8 mouse cellular contexts compared by ENCODE assay signal in the genomic region with DNA sequence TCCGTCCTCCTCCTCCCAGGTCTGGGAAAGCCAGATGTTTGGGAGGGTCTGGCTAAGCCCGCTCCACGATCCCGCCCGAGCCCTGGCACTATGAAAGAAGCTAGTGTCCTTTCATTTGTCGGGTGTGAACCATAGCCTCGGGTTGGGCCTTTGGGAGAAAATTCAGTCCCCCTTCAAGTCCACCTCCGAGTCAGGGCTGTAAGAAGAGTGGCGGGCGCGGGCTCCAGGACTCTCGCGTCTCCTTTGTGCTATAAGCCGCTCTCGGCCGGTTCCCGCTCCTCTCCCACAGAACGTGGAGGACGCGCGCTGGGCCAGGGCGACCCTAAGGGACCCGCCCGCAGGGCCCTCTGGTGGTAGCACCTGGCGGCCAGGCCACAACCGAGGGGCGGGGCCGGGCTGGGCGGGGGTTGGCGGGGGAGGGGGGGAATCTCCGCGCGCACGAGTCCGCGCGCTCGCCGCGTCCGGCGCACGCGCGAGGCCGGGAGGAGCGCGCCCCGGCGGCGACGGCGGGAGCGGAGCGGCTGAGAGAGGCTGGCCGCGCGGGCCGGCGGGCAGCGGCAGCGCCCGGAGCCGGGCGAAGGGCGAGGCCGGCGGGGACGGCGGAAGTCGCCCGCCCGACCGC. TPM values are rescaled to one million over a fixed set of nuclear protein-coding genes. Genes with fewer than 3 reads are reported as not detected.
DNase-seq lines count a peak whose midpoint lies in the region; ATAC-seq and TF ChIP-seq lines count a peak whose summit lies in the region.

A gene (plus strand): TSS at position 485 of the 622 bp plus-strand sequence.

- H3K27me3 ChIP-seq in embryonic facial prominence, embryonic 13.5 days = peaks cover 7% of the 10 kb centered on the region; the same call in 1 of the 2 replicates
- no peaks in the 10 kb centered on the region for H3K27me3 ChIP-seq in kidney, adult 2 months (replicated peaks; ENCODE audit: control insufficient read depth, insufficient read depth, low read length)
- H3K27me3 ChIP-seq in limb, embryonic 14.5 days (ENCODE audit: control insufficient read depth, insufficient read depth, low read length) = 0 out of 2 replicates have a peak, but pooled peaks cover 4% of the 10 kb centered on the region
- H3K27me3 ChIP-seq in midbrain, embryonic 16.5 days (ENCODE audit: control insufficient read depth, insufficient read depth, low read depth, low read length) = no peaks in the 10 kb centered on the region
- H3K27me3 ChIP-seq in spleen, adult 2 months (ENCODE audit: control insufficient read depth, insufficient read depth, low read length) = peaks cover 6% of the 10 kb centered on the region

- no peaks in the 10 kb centered on the region for H3K9me3 ChIP-seq in embryonic facial prominence, embryonic 13.5 days
- H3K9me3 ChIP-seq in limb, embryonic 14.5 days (ENCODE audit: control insufficient read depth, low read length) = no peaks in the 10 kb centered on the region
- H3K9me3 ChIP-seq in midbrain, embryonic 16.5 days (replicated peaks; ENCODE audit: control insufficient read depth, low read length, poor library complexity, severe bottlenecking) = no peaks in the 10 kb centered on the region

- H3K36me3 ChIP-seq in embryonic facial prominence, embryonic 13.5 days = no peaks in the 10 kb centered on the region
- H3K36me3 ChIP-seq in kidney, adult 2 months (ENCODE audit: control insufficient read depth, insufficient read depth, low read length) = no peaks in the 10 kb centered on the region
- no peaks in the 10 kb centered on the region for H3K36me3 ChIP-seq in limb, embryonic 14.5 days (ENCODE audit: control insufficient read depth, insufficient read depth, low read length)
- no peaks in the 10 kb centered on the region for H3K36me3 ChIP-seq in midbrain, embryonic 16.5 days (ENCODE audit: control insufficient read depth, insufficient read depth, low read length)
- no peaks in the 10 kb centered on the region for H3K36me3 ChIP-seq in spleen, adult 2 months (ENCODE audit: control insufficient read depth, insufficient read depth, low read length)

- peak within 1 kb of the TSS; percentile 80 for H3K4me3 ChIP-seq in embryonic facial prominence, embryonic 13.5 days
- H3K4me3 ChIP-seq in kidney, adult 2 months (ENCODE audit: insufficient read depth, low read depth, low read length) = peak within 1 kb of the TSS; percentile 99
- H3K4me3 ChIP-seq in limb, embryonic 14.5 days (replicated peaks; ENCODE audit: low read length) = peak within 1 kb of the TSS; percentile 80
- peak within 1 kb of the TSS; percentile 98 for H3K4me3 ChIP-seq in midbrain, embryonic 16.5 days (ENCODE audit: low read depth, low read length)
- peak within 1 kb of the TSS; percentile 98 for H3K4me3 ChIP-seq in spleen, adult 2 months (ENCODE audit: extremely low read depth, insufficient read depth, insufficient read length)

- no peak for TF ChIP-seq POLR2A in kidney, adult 2 months (IDR thresholded peaks at IDR 0.05; ENCODE audit: low read depth, low read length)
- TF ChIP-seq POLR2A in limb, embryonic 14.5 days (IDR thresholded peaks at IDR 0.05; ENCODE audit: borderline replicate concordance, extremely low read depth, insufficient read depth, insufficient read length) = 0 out of 2 replicates have a peak, but pooled peaks have one; percentile 37
- peak; percentile 18; the same call in 1 of the 2 replicates for TF ChIP-seq POLR2A in spleen, adult 2 months (IDR thresholded peaks at IDR 0.05; ENCODE audit: low read depth, low read length)

- peak; percentile 39 for TF ChIP-seq CTCF in kidney, adult 2 months (conservative IDR thresholded peaks at IDR 0.05; ENCODE audit: insufficient read depth, insufficient read length, low read depth, low read length)
- 0 out of 2 replicates have a peak, but pooled peaks have one; percentile 35 for TF ChIP-seq CTCF in spleen, adult 2 months (IDR thresholded peaks at IDR 0.05; ENCODE audit: extremely low read depth, insufficient read depth, insufficient read length, insufficient replicate concordance)

- H3K4me1 ChIP-seq in embryonic facial prominence, embryonic 13.5 days = peaks cover 17% of the 10 kb centered on the region
- peaks cover 3% of the 10 kb centered on the region; the same call in 1 of the 2 replicates for H3K4me1 ChIP-seq in kidney, adult 2 months (ENCODE audit: control insufficient read depth, insufficient read depth, low read length)
- H3K4me1 ChIP-seq in limb, embryonic 14.5 days (ENCODE audit: control insufficient read depth, insufficient read depth, low read length) = no peaks in the 10 kb centered on the region
- H3K4me1 ChIP-seq in midbrain, embryonic 16.5 days (ENCODE audit: control insufficient read depth, insufficient read depth, low read length) = peaks cover 25% of the 10 kb centered on the region
- peaks cover 3% of the 10 kb centered on the region; the same call in 1 of the 2 replicates for H3K4me1 ChIP-seq in spleen, adult 2 months (ENCODE audit: control insufficient read depth, insufficient read depth, insufficient read length)

- peak within 1 kb of the TSS; percentile 88 for H3K9ac ChIP-seq in embryonic facial prominence, embryonic 13.5 days
- peak within 1 kb of the TSS; percentile 85 for H3K9ac ChIP-seq in limb, embryonic 14.5 days (ENCODE audit: low read depth, low read length, severe bottlenecking)
- H3K9ac ChIP-seq in midbrain, embryonic 16.5 days (ENCODE audit: low read depth, low read length) = peak within 1 kb of the TSS; percentile 88

- peak; percentile 68 for DNase-seq in 3134 (ENCODE audit: extremely low read depth, insufficient read length, low spot score)
- peak; percentile 87 for DNase-seq in adrenal gland, postnatal 25 days
- peak; percentile 84 to 85 for DNase-seq in heart, adult 18-20 months
- peak; percentile 90 for DNase-seq in kidney, adult 2 months
- DNase-seq in limb, embryonic 14.5 days (ENCODE audit: low spot score) = peak; percentile 77
- peak; percentile 52 to 79 for DNase-seq in spleen, adult 2 months (ENCODE audit: low read depth in 1 of 2, low spot score in 2 of 2)

- peak within 1 kb of the TSS; percentile 75 for H3K27ac ChIP-seq in embryonic facial prominence, embryonic 13.5 days
- peak within 1 kb of the TSS; percentile 77 for H3K27ac ChIP-seq in kidney, adult 2 months (ENCODE audit: insufficient read depth, low read depth, low read length)
- peak within 1 kb of the TSS; percentile 85 for H3K27ac ChIP-seq in limb, embryonic 14.5 days (replicated peaks; ENCODE audit: low read depth, low read length)
- H3K27ac ChIP-seq in midbrain, embryonic 16.5 days (ENCODE audit: low read length) = peak within 1 kb of the TSS; percentile 86
- peak within 1 kb of the TSS; percentile 67 for H3K27ac ChIP-seq in spleen, adult 2 months (ENCODE audit: insufficient read depth, low read length)

- under 1% methylated on average over 70 of the region's 74 CpGs for WGBS in embryonic facial prominence, embryonic 13.5 days
- WGBS in kidney, adult 2 months = 1% methylated on average over 68 of the region's 74 CpGs
- whole genome bisulfite sequencing in limb, embryonic 14.5 days = under 1% methylated on average over 57 of the region's 74 CpGs
- WGBS in midbrain, embryonic 16.5 days = under 1% methylated on average over 49 of the region's 74 CpGs
- WGBS in spleen, adult 2 months = under 1% methylated on average over 72 of the region's 74 CpGs

- peak; percentile 83 for ATAC-seq in embryonic facial prominence, embryonic 13.5 days (ENCODE audit: insufficient number of reproducible peaks, insufficient read depth, low FRiP score, low TSS enrichment, low read depth)
- ATAC-seq in limb, embryonic 14.5 days (ENCODE audit: low FRiP score, low read depth) = peak; percentile 86
- ATAC-seq in midbrain, embryonic 16.5 days = peak; percentile 93

- H3K4me2 ChIP-seq in embryonic facial prominence, embryonic 13.5 days = peak within 1 kb of the TSS; percentile 79
- peak within 1 kb of the TSS; percentile 81 for H3K4me2 ChIP-seq in limb, embryonic 14.5 days (replicated peaks; ENCODE audit: low read depth, low read length, severe bottlenecking)
- peak within 1 kb of the TSS; percentile 94 for H3K4me2 ChIP-seq in midbrain, embryonic 16.5 days (ENCODE audit: low read length)

RNA-seq across cellular contexts. Expression of the gene that starts here (rescaled TPM):
- 26.1 and 29.9 TPM in 2 replicates for total RNA-seq in adrenal gland, postnatal 25 days (2021)
- 54.8 and 56.6 TPM in 2 replicates for polyA plus RNA-seq in embryonic facial prominence, embryonic 13.5 days (2015; fragmentation: Nextera tagmentation; extraction: Ambion mirVana)
- 10 to 100 TPM; 63.1 to 71.8 TPM for total RNA-seq in heart, adult 18-20 months (2021)
- polyA plus RNA-seq in kidney, adult 2 months (2012; rRNA removed) = 16.9 and 21.3 TPM in 2 replicates
- 19.6 and 33.9 TPM in 2 replicates for polyA plus RNA-seq in limb, embryonic 14.5 days (2012; rRNA removed)
- polyA plus RNA-seq in limb, embryonic 14.5 days (2014; fragmentation: Nextera tagmentation; extraction: Ambion mirVana) = 64.8 and 66.4 TPM in 2 replicates
- polyA plus RNA-seq in midbrain, embryonic 16.5 days (2015; fragmentation: Nextera tagmentation; extraction: Ambion mirVana) = 54.1 and 62.1 TPM in 2 replicates
- polyA plus RNA-seq in spleen, adult 2 months (2012; rRNA removed) = 5.8 and 7.0 TPM in 2 replicates

Comparison
In these comparisons a context has a peak if more than half of its experiments do, and no peak if none do; other contexts are left out.
1. Peak in every context shown above with its lines: DNase-seq, ATAC-seq, H3K4me3 ChIP-seq and H3K27ac ChIP-seq.